Mouse (Mus musculus) embryonic fibroblast, embryonic 13.5 days (primary cell): ENCODE data around the gene Lrrc8e. TPM values are rescaled to one million over a fixed set of nuclear protein-coding genes. Genes with fewer than 3 reads are reported as not detected.

ENCODE experiments used
- H3K27ac ChIP-seq: 2 replicates; pipeline ENCODE4 v1.5.1; 2012; ENCODE audit warnings: low read length, control low read depth, inconsistent platforms; ENCODE audit not compliant: insufficient read depth
- H3K4me1 ChIP-seq: 2 replicates; pipeline ENCODE4 v1.6.1; 2011; ENCODE audit warnings: low read length; ENCODE audit not compliant: control insufficient read depth, insufficient read depth
- H3K4me3 ChIP-seq: 2 replicates; pipeline ENCODE4 v1.5.1; 2011; ENCODE audit warnings: mild to moderate bottlenecking, control low read depth, low read length; ENCODE audit not compliant: insufficient read depth
- CTCF ChIP-seq: IDR thresholded peaks from 2 replicates; pipeline ENCODE4 v1.5.1; 2011; ENCODE audit warnings: mild to moderate bottlenecking, control low read depth, low read length, moderate library complexity, borderline replicate concordance; ENCODE audit not compliant: insufficient read depth
- POLR2A ChIP-seq: IDR thresholded peaks from 2 replicates; pipeline ENCODE4 v1.6.1; 2011; ENCODE audit warnings: low read depth, mild to moderate bottlenecking, control low read depth, low read length, moderate library complexity
- polyA plus RNA-seq: library from polyadenylated mRNA; stranded (reverse); fragments of >200 nt; gene quantifications from 2 replicates; pipeline ENCODE4 v1.2.4, GENCODE M21; 2011; ENCODE audit warnings: low read depth; ENCODE audit not compliant: missing spikeins, insufficient read length

Lrrc8e gene
- polyA plus RNA-seq, 1 experiment: 1.7 TPM

DNA sequence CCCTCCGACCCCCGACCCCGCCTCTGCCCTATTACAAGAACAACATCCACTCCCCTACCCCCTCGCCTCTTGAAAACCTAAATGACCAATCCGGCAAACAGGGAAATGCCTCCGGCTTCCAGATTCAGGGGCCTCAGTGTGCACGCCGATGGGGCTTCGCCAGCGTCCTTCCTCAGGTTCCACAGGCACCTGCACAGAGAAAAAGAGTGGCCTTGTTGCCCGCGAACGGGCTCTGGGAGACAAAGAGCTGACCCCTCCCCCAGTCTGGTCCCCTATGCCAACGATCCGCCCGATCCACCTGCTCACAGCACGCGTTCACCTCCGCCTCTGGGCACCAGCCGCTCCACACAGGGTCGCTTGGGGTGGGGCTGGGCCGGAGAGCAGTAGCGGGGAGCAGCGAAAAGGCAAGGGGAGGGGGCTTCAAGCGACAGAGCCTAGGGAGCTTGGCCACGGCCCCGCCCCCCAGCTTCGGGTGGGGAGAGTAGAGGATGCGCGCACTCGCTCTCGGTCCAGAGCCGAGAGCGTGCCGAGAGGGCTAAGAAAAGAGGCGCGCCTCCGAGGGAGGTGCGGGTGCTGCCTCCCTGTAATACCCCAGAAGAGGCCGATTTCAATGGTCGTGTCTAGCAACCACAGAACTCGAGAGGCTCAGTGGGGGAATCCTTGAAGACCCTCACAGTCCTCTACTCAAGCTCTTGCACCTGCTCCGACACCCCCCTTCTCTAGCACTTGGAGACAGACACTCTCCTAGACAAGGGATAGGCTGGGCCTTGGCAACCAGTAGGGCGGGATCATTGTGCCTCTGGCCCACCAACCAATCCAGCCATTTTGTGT lies 9.6 kb upstream of the Lrrc8e start, which contains the start of gene Prr36:
Gene Prr36 (minus strand): TSS at position 669 of the 831 bp plus-strand sequence.
- peak within 1 kb of the TSS; percentile 6; the same call in 1 of the 2 replicates for H3K4me3 ChIP-seq
- H3K27ac ChIP-seq: no peak within 1 kb of the TSS
- H3K4me1 ChIP-seq: no peaks in the 10 kb centered on the region
- TF ChIP-seq CTCF (no peak), POLR2A (no peak)

DNA sequence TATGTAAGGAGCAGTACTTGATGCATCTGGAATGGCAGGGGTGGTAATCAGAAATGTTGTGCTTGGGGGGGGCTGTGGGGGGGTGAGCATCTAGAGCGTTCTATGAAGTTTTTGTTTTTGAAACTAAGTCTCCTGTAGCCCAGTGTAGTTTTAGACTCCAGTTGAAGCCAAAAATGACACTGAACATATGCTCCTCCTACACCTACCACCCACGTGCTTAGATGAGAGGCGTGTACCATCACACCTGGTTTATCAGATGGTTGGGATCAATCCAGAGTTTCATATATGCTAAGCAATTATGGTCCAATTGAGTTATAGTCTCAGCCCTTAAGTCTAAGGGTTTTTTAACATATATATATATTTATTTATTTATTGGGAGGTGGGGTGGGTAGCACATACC lies 7.0 kb upstream of the Lrrc8e start:
- Histone ChIP-seq H3K4me3 (no peak overlapping the region), H3K27ac (no peak overlapping the region), H3K4me1 (no peaks in the 10 kb centered on the region)
- no peak for TF ChIP-seq CTCF
- no peak for TF ChIP-seq POLR2A

DNA sequence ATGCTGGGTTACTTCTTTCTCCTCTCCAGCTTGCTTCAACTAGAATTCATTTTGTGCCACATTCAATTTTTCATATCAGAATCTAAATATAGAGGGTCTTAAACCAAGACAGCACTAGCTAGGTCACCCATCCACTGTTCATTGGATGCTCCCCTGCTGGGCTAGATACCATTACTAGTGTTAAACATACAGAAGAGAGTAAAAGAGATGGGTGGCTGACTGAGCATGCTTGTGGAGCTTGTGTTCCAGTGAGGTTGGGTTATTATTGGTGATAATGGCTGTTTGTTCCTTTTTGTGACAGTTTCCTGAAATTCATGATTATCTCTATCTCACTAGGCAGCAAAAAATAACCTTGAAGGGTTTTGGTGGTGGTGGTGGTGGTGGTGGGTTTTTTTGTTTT lies 4.6 kb upstream of the Lrrc8e start:
- Histone ChIP-seq H3K4me3 (no peak overlapping the region), H3K4me1 (no peaks in the 10 kb centered on the region), H3K27ac (no peak overlapping the region)
- TF ChIP-seq CTCF (no peak), POLR2A (no peak)

DNA sequence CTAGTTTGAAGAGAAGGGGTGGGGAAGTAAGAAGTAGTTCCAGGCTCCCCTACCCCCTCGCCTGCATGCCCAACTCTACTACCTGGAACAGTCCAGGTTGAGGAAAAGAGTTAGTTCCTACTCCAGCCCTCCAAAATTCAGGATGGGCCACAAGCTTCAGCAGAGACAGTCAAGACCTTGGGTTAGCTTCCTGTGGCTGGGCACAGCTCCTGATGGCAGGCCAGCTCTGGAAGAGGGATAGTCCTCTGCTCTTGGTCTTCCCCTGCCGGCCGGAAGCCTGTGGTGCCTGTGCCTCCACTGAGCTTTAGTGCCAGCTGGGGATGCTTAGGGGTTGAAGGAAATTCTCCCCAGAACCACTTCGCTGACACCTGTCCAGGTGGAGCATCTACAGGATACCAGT lies 304 bp upstream of the Lrrc8e start:
- TF ChIP-seq POLR2A: no peak
- TF ChIP-seq CTCF: no peak
- Histone ChIP-seq H3K27ac (no peak overlapping the region), H3K4me1 (no peaks in the 10 kb centered on the region), H3K4me3 (no peak overlapping the region)

DNA sequence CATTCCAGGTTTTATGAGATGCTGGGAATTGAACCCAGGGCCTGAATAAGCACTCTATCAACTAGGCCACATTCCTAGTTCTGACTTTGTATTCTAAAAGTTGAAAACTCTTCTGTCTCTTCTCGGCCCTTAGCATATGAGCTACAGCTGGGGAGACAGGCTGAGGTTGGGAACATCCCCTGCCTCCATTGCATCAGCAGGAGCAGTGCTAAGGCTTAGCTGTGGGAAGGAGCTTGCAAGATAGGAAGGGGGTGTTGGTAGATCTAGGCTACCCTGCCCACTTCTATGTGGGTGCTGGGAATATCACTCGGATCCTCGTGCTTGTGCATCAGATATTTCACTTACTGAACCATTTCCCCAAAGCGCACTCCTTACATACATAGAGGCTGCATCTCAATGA lies 1.3 kb downstream of the Lrrc8e start:
- no peak overlapping the region for H3K27ac ChIP-seq
- no peaks in the 10 kb centered on the region for H3K4me1 ChIP-seq
- no peak overlapping the region for H3K4me3 ChIP-seq
- TF ChIP-seq POLR2A (no peak), CTCF (no peak)

DNA sequence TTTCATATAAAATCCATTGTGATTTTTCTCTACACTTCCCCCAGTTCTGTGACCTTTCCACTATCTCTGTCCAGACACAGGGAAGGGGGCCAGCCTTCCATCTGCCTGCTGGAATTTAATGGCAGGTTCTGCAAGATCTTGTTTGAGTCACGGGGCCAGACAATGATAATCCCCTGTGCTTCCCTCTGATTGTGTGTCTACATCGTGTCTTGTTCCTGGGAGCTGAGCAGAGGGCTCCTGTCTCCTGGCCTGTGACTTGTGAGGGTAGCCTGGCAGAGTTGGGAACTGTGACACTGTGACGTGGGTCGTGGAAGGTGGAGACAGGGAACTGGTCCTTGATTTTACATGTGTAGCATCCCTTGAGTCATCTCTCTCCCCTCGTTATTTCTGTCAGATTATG lies 3.2 kb downstream of the Lrrc8e start:
- H3K27ac ChIP-seq: no peak overlapping the region
- H3K4me3 ChIP-seq: no peak overlapping the region
- TF ChIP-seq CTCF (no peak), POLR2A (no peak)
- H3K4me1 ChIP-seq: no peaks in the 10 kb centered on the region

DNA sequence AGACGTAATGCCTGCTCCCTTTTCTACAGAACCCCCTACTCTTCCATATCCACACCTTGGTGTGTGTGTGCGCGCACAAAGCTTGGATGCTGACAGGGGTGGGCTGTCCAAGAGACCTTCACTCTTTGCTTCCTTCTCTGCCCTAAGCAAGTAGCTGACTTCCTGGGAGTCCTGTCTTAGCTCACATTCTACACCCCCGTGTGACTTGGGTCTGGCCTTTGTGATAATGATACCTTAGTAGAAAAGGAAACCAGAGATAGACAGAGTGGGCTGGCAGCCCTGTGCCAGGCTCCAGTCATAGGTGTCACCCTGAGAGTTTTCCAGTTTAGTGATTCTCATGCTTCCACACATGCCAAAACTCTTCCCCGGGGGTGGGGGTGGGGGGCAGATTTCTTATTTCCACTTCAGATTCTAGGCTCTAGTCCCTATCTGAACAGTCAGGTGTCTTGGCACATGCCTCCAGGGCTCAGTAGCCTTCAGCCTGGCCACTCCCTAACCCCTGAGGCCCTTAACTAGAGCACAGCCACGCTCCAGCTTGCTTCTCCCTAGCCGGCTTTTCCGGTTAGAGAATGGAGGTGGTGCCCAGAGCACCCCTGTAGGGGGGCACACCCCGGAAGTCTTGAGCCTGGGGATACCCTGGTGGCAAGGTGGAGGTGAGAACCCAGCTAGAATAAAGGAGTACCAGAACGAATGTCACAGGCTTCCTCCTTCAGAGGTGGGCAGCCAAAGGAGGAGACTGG lies 4.2 kb downstream of the Lrrc8e start:
- TF ChIP-seq POLR2A (no peak), CTCF (no peak)
- Histone ChIP-seq H3K4me1 (no peaks in the 10 kb centered on the region), H3K4me3 (no peak overlapping the region), H3K27ac (no peak overlapping the region)

DNA sequence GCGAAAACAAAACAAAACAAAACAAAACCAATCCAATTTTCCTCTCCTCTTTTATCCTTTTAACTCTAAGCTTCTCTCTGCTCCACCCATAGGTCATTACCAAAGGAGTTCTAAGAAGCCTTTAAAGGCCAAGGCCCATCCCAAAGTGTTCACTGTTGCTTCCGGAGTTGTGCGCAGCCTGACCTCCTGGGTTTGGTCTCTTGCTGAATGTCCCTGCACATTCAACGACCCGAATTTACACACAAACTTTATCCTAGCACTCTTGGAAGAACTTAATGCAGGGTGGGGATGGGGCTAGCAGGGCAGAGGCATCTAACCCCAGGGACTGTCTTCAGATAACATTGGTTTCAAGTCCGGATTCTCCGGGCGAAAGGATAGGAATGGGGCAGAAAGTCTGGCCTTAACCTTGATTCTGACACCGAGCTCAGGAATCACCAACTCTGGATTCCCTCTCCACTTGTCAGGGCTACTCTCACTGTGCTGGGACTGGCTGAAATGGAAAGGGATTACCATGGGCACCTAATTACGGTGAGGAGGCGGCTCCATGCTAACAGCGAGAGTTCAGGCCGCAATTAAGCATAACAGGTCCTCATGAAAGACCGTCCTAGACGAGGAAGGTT lies 11.3 kb downstream of the Lrrc8e start:
- Histone ChIP-seq H3K4me3 (peak overlapping the region; percentile 27), H3K4me1 (peaks cover 8% of the 10 kb centered on the region), H3K27ac (peak overlapping the region; percentile 75)
- TF ChIP-seq POLR2A: peak; percentile 54; the same call in 1 of the 2 replicates
- no peak for TF ChIP-seq CTCF

DNA sequence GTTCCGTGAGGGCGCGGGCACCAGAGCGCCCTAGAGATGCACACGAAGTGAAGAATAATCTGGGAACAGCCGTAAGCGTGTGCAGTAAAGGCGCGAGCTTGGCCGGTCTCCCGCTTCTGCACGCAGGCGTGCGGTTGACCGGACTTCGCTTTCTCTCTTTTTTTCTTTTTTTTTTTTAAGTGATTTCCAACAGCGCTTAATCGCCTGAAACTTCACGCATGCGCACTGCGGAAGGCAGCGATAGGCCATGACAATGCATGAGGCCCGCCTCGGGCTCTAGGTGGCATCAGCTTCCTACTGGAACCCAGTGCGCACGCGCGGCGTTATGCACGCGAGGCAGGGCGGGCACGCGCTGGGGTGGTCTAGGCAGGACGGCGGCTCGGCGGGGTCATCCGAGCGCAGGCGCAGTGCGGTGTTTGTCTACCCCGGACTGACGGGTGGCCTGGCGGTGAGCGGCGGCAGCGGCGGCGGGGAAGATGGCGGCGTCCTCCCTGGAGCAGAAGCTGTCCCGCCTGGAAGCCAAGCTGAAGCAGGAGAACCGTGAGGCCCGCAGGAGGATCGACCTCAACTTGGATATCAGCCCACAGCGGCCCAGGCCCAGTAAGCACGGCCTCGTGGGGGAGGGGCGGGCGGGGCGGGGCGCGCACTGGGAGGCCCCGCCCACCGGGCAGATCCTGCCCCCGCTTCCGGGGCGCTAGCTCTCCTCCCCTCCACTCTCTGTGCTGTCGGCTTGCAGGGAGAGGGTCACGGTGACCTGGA lies 12.0 kb downstream of the Lrrc8e start, which contains the start of the genes Map2k7 and Gm49320:
Gene Map2k7 (plus strand): TSS at position 307 of the 759 bp plus-strand sequence.
Gene Gm49320 (plus strand): TSS at position 432 of the 759 bp plus-strand sequence.
- TF ChIP-seq POLR2A: peak; percentile 57
- TF ChIP-seq CTCF: peak; percentile 65; the same call in 1 of the 2 replicates
- H3K27ac ChIP-seq: peak within 1 kb of the TSS; percentile 83
- peaks cover 8% of the 10 kb centered on the region for H3K4me1 ChIP-seq
- H3K4me3 ChIP-seq: peak within 1 kb of the TSS; percentile 85
